Mouse (Mus musculus): ENCODE results near the gene Carns1.

Gene Carns1

DNA sequence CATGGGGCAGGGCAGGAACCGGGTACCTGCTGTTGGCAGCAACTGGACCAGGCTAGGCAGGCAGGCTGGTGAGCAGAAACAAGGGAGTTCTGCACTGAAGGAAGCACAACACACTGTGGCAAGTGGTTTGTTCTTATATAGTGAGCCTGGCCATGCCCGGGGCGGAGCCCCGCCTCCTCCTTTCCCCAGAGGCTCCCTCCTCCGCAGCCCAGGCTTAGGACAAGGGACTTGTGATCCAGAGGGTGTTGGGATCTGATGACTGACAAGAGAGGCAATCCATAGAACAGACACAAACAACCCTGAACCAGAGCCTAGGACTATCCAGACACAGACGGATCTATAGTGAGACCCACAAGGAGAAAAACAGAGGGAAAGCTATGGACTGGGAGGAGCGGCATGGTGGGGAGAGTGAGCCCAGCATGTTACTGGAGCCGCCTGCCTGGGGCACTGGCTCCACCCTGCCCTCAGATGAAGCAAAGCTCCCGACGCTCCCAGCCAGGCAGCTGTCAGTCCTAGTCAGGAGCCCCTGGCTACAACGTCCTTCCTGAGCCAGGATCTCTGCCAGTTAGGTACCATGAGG, at the start of gene Carns1:
Carns1 (minus strand) TSS at position 112 of the 580 bp plus-strand sequence.
- no peak for DNase-seq

DNA sequence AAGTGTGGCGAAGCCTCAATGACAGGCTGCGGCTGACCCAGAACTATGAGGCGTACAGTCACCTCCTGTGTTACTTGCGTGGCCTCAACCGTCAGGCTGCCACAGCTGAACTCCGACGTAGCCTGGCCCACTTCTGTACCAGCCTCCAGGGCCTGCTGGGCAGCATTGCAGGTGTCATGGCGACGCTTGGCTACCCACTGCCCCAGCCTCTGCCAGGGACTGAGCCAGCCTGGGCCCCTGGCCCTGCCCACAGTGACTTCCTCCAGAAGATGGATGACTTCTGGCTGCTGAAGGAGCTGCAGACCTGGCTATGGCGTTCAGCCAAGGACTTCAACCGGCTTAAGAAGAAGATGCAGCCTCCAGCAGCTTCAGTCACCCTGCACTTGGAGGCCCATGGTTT, 46.9 kb upstream of the Carns1 start:
- DNase-seq, result no peak

DNA sequence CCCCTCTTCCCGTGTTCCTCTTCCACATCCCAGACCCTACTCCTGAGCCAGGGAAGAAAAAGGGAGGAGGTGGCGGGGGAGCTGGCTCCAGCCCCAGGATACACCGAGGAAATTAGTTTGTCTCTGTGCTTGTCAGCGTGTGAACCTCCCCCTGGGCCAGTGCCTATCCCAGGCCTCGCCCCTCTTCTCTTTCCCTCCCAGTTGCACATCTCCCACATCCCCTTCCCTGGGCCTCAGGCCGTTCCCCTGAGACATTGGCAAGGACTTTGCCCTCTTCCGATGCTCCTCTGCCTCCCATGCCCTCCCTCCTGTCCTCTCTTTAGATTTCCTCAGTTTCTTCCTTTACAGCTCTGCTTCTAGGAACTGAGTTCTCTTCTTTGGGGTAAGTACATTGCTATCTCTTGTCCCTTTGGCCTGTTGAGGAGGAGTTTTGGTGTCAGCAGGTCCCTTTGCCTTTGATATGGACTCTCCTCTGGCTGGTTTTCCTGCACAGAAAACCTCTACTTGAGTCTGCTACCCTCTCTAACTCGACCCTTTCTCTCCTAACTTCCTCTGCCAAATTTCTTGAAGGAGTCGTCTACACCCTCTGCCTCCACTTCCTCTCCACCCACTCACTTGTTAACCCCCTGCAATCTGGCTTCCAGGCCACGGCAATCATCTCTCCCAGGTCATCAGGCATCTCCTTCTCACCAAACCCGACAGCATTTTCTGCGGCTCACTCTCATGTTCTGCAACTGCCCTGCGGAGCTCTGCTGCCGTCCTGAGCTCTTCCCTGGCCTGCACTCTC, 45.9 kb upstream of the Carns1 start:
- no peak for DNase-seq

DNA sequence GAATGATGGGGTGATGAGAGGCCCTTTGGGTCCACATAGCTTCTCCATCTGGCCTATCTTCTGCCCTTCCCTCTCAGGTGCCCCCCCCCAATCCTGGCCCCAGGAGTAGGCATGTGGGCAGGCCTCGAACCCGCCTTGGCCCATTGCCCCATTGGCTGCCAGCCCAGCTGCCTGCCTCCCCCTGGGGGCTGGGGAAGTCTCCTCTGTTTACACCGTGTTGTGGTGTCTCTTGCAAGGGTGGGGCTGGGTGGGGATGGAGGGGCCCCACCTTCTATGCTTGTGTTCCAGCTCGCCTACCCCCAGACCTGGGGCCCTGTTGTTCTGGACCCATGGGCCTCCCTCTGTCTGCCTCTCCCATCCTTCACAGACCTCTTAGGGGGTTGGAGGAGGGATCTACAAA, 45.1 kb upstream of the Carns1 start:
- no peak for DNase-seq

DNA sequence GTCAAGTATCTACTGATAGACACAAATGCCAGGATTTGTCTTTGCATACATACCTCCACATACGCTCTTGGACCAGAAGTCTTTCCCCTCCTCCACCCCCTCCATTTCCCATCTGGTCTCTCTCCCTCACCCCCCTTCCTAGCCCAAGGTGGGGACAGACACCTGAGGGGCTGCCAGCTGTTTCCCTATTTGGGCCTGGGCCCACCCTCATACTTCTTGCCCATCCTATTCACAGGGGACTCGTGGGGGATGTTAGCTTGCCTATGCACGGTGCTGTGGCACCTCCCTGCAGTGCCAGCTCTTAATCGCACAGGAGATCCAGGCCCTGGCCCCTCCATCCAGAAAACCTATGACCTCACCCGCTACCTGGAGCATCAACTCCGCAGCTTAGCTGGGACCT, 44.7 kb upstream of the Carns1 start:
- DNase-seq, result no peak

DNA sequence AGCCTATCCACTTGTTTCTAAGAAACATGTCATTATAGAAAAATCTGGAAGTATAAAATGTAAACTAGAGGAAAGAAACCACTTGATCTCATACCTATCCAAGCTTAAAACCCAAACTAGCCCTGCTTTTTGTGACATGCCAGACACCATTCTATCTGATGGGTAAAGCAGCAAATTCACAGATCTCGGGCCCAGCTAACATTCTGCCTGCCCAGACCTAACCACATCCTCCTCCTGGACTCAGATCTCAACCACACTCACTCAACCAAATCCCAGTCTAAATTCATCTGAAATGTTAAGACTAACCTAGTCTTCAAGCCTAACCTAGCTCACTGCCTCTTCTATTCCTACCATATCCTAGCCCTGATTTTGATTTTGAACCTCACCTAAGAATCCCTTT, 43.5 kb upstream of the Carns1 start:
- no peak for DNase-seq

DNA sequence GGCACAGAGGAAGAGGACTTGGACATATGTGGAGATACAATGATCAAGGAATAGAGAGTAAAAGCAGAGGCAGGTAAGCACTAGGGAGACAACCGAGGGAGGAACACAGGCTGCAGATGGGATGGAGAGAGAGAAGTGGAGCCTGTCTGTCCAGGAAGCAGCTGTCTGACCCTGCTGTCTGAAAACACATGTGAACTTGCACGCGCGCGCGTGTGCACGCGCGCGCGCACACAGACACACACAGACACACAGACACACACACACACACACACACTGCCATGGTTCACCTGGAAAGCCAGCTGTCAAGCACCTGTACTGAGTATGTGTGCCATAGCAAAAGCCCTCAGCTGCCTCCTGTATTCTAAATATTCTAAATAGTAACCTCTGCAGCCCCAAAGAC, 43.0 kb upstream of the Carns1 start:
- DNase-seq, result no peak

DNA sequence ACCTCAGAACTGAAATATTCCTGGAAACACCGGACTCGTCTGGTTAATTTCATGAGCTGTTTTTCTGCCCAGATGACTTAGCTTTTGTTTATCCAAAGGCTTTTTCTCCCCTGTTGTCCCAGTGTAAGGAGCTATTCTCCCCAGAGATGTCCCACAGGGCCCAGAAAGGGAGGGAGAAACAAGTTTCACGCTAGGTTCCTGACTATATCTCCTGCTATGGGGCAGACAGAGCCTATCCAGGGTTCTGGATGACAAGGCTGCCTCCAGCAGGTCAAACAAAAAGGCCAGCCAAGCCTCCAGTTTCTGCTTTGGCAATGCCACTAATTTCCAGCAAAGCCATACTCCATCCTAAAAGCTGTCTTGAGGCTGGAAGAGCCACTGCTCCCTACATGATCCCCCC, 42.6 kb upstream of the Carns1 start:
- no peak for DNase-seq

DNA sequence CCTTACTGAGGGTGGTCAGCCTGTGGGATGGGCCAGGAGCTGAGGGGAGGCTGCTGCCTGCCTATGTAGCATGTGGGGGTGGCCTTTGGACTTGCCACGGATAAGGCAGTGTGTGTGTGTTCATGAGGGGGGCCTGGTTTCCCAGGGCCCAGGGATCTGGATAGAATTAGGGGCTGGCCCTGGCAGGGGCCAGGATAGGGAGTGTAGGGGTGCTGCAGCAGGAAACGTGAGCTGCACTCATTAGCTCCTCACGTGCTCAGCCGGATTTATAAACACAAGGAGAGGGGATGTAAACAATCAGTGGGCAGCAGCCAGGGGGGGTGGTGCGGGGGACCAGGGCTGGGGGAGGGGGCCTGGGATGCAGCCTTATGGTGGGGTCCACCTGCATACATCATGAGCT, 41.9 kb upstream of the Carns1 start:
- DNase-seq, result no peak

DNA sequence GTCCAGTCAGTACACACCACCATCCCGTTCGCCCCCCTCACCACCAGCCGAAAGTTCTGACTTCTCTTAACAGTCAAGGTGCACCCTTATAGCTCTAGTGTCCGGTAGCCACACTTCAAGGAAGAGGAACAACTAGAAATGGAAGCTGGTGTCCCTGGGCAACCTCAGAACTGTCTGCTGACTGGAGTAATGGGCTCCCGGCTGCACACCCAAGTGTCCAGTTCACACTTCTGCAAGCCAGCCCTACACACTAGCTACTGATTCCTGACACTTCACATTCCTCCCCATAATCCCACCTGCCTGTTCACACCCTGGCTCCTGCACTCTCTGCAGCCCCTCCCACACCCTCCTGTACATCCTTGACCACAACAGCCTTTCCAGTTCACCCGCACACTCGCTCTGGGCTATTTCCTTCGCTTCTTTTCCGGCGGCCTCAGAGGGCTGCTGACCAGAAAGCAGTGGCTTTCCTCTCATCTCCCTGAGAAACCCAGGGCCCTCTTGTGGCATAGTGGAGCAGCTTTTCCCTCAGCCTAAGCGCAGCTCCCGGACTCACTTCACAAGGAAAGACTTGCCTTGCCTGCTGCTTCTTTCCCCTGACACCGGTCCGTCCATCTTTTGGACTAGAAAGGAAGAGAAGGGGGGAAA, 40.9 kb upstream of the Carns1 start:
- no peak for DNase-seq

DNA sequence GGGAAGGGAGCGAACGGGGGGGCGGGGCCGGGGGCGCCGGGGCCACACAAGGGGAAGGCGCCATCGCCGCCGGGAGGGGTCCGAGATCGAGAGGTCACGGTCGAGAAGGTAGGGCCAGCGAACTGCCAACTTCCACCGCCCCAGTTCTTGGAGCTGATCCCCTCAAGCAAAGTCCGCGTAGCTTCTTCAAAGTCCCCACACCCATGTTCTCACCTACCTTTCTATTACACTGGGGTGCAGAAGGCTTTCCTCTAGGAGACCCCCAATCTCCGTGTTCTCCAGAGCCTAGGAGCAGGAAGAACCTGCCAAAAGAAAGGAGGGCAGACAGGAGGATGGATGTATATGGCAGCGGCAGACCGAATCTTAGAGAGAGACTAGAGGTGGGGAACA, 40.2 kb upstream of the Carns1 start:
- DNase-seq, result no peak

DNA sequence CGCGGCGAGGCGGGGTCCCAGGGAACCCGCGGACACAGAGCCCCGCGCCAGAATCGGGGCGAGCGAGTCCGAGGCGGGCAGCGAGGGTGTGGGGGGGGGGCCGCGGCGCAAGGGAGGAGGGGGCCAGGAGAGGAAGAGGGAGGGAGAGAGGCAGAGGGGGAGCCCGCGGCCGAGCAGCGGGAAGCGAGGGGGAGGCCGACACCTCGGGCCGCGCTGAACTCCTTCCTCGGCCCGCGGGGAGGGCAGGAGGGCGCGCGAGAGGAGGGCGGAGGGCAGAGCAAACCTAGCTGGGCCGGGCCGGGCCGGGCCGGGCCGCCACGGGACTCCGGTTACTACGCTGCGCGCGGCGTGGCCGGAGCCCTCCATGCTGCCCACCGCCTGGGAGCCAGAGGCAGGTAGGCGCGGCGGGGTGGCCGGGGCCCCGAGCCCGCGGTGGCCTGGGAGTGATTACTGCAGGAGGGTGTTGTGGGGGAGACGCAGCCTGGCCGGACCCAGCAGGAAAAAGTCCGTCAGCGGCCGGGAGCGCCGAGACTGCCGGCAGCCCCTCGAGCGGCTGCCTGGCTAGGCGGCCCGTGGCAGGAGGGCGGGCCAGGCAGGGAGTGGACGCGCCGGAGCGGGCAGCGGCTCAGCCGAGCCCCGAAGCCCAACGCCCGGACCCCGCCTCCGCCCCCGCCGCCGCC, 39.6 kb upstream of the Carns1 start:
- DNase-seq, result no peak

DNA sequence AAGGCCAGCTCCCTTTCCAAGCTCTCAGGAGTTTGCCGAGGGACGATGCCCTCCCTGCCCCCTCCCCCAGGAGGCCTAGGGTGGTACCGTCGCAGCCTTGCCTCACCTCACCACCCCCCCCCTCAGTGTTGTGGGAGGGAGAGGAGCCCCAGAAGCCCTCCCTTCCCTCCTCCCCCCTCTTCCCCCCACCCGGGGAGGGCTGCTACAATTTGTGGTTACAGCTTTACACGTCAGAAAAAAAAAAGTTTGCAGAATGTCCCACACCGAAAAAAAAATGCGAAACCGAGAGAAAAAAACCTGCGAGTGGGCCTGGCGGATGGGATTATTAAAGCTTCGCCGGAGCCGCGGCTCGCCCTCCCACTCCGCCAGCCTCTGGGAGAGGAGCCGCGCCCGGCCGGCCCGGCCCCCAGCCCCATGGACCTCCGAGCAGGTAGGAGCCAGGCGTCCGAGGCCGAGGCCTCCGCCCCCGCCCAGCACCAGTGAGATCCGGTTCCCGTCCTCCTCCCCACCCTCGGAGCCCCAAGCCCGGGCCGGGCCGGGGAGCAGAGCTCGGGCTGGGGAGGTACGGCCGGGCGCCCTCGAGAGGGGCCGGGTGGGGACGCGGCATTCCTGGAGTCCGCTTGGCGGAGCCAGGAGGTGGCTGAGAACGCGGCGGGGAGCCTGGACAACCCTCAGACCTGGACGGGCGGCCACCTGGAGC, 38.9 kb upstream of the Carns1 start, which contains the start of the genes Clcf1 and AC109138.7:
Clcf1 (plus strand) TSS at position 168 of the 700 bp plus-strand sequence.
AC109138.7 (plus strand) TSS at position 287 of the 700 bp plus-strand sequence.
- no peak for DNase-seq

DNA sequence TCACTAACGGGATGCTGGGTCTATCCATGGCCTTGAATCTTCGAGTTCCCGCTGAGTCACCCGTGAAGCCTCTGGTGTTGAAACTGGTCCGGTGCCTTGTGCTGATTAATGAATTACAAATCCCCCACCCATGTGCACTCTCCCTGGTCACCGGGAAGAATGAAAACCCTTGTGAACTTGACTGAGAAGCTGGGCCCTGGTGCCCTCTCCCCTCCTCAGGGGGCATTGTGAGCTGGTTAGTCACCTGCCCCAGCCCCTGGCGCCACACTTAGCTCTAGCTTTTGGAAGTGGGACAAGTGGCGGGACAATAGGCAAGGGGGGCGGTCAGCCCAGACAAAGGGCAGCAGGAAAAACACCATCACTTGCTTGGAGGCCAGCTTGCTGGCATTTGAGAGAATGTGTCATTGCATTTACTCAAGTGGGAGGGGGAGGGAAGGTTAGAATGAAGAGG, 38.3 kb upstream of the Carns1 start:
- DNase-seq, result no peak

DNA sequence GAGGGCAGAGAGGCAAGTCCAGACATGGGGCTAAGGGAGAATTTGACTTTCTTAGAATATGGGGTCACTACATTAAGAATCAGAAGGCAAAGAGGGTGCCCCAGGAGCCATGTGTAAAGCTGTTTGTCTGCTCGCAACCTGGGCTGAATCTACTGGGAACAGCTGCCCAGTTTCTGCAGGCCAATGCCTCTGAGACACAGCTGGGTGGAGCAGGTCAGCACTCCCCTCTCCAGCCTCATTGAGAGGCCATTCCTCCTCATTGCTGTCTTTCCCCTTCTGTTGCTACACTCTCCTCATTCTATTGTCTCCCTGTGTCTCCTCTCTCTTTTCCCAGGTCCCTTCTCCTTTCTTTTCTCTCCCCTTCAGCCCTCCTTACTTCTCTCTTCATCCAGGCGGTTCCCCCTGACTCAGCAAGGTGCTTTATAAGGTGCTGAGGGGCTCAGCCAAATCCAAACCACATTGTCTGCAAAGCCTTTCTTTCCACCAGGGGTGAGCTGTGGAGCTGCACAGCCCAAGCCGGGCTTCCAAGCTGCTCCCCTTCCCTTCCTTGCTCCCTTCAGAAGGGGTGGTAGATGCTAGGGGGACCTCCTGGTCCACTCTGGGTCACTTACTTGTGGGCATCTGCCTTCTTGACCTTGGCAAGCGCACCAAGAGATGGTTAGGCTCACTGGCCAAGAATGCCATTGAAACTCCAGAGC, 36.8 kb upstream of the Carns1 start:
- no peak for DNase-seq

DNA sequence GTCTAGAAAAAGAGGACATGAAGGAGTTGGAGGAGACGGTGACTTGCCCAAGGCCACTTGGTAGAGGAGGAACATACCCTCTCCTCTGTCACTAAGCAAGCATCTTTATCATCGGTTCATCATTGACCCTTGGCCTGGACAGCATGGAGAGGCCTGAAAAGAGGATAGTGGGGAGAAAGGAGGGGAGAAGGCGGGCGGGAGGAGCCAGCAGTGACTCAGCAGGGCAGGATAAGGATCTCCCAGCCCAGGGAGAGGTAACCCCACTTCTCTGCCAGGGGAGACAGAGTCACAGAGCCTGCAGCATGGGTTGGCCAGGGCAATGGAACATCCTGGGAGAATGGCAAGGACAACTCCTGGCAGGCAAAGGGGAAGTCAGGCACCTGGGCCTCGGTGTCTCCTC, 33.3 kb upstream of the Carns1 start:
- DNase-seq, result no peak

DNA sequence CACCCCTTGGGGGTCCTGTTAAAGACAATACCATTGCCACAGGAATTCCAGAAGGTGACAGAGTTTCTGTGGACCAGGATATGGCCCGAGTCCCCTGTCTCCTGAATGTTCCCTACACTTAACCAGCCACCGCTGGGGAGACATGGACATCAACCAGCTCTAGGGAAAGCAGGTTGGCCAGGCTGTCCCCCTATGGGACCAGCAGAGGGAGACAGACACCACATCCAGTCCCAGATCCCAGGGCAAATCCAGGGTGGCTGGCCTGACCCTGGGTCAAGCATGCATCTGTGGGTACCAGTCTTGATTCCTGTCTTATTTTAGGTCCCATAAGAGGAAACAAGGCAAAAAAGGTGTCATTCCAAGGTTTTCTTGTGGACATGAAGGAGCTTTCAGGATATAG, 31.7 kb upstream of the Carns1 start:
- DNase-seq, result peak; percentile 67

DNA sequence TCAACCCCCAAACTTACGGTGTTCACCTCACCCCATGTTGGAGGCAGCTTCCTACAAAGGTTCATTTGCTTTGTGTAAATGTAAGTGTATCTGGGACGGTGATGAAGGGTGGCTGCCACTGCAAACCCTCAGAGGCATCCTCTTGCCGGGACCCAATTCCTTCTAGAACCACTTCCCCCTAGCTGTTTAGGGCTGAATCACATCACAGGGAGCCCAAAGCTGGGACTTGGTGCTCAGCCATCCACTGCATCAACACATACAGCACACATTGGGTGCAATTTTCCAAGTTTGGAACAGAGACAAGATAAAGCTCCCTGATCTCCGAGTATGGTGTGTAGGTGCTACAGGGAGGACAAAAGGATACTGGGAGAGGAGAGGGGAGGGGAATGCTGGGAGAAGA, 29.6 kb upstream of the Carns1 start:
- no peak for DNase-seq

DNA sequence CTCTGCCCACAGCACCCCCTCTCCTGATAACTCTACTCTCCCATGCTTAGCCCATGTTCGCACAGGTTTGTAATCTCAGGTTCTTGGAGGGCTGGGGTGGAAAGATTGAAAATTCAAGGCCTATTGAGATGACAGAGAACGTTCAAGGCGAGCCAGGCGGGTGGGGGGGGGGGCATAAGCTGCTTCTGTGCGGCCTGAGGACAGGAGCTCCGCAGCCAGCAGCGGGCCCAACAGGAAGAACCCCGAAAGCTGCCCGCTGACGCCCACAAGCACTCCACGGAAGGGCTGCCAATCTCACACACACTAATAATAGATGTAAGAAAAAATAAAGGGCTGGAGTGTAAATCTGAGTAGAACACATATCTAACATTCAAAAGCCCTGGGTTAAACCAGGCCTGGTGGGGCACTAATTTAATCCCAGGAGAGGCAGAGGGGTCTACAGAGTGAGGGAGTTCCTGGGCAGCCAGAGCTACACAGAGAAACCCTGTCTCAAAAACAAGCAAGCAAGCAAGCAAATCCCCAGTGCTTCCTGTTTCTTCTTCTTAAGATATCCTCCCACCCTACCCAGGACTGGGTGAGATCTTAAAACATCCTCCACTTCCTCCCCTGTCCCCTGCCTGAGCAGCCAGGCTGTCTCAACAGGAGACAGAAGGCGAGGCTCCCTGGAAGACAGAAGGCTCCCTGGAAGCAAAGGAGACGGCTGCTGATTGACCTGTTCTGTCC, 28.5 kb upstream of the Carns1 start:
- DNase-seq, result no peak

DNA sequence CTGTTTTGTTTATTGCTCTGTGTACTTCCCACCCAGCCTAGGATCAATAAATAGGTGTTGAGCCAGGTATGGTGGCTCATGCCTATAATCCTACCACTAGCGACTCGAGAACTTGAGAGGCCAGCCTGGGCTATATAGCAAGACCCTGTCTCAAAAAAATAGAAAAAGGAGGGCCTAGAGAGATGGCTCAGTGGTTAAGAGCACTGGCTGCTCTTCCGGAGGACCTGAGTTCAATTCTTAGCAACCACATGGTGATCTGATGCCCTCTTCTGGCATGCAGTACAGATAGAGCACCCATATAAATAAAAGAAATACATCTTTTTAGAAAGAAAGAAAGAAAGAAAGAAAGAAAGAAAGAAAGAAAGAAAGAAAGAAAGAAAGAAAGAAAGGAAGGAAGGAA, 27.9 kb upstream of the Carns1 start:
- no peak for DNase-seq

DNA sequence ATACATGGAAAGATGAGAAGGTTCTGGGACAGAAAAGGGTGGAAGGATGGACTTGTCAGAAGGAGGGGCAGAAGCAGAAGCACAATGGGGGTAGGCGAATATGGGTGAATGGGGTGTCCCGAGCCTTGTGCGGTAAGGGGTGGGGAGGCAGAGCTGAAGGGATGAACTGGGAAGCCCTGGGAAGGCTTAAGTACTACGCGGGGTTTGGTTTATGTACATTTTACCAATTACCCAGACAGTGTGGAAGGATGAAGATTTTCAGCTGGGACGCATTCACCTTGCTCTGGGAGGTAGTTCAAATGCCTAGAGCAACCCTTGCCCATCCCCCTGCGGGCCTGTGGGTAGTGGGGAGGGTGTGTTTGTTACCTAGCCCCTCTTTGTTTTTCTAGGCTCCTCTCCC, 26.9 kb upstream of the Carns1 start:
- no peak for DNase-seq
